In genomic region chr1:180288872-180289468, GRCm38 (mm10) we compare ENCODE assay signal across 16 mouse cellular contexts. TPM values are rescaled to one million over a fixed set of nuclear protein-coding genes. Genes with fewer than 3 reads are reported as not detected.
DNase-seq lines count a peak whose midpoint lies in the region; ATAC-seq and TF ChIP-seq lines count a peak whose summit lies in the region.
"Had no signal": no experiment of that assay in that cellular context is flagged by ENCODE, and none has a peak within 500 bp of the region (broad histone marks: within the 10 kb centered on the region; RNA-seq: fewer than 3 reads in every experiment).

No protein-coding gene starts in this region.

- intact Hi-C loops in heart, postnatal 36 days (cut with DNase I), result no loop called here

- no peak overlapping the region for H3K4me2 ChIP-seq in lung, embryonic 15.5 days
- H3K4me2 ChIP-seq in midbrain, embryonic 14.5 days (ENCODE audit: low read length), result no peak overlapping the region
- H3K4me2 ChIP-seq: embryonic facial prominence, embryonic 12.5 days; heart, embryonic 15.5 days; hindbrain, embryonic 14.5 days; limb, embryonic 12.5 days had no signal

- peaks cover 36% of the 10 kb centered on the region for H3K4me1 ChIP-seq in lung, embryonic 15.5 days
- H3K4me1 ChIP-seq in bone marrow, adult 2 months (ENCODE audit: control insufficient read depth, insufficient read depth, low read length), result peaks cover 3% of the 10 kb centered on the region; the same call in 1 of the 2 replicates
- peaks cover 78% of the 10 kb centered on the region for H3K4me1 ChIP-seq in megakaryocyte, embryonic 14.5 days
- peaks cover 3% of the 10 kb centered on the region for H3K4me1 ChIP-seq in midbrain, embryonic 14.5 days (ENCODE audit: control insufficient read depth, insufficient read depth, low read length)

- H3K27me3 ChIP-seq in lung, embryonic 15.5 days, result no peaks in the 10 kb centered on the region
- H3K27me3 ChIP-seq in megakaryocyte, embryonic 14.5 days (replicated peaks), result peaks cover 4% of the 10 kb centered on the region
- H3K27me3 ChIP-seq in midbrain, embryonic 14.5 days (ENCODE audit: control insufficient read depth, insufficient read depth, low read length), result no peaks in the 10 kb centered on the region
- H3K27me3 ChIP-seq: embryonic facial prominence, embryonic 12.5 days; heart, embryonic 15.5 days; limb, embryonic 12.5 days had no signal

- 61% methylated on average over 7 of the region's 7 CpGs for WGBS in lung, embryonic 15.5 days
- WGBS in bone marrow, adult 2 months, result 45% methylated on average over 7 of the region's 7 CpGs
- 95% methylated on average over 6 of the region's 7 CpGs for WGBS in midbrain, embryonic 14.5 days

- ATAC-seq in lung, embryonic 15.5 days (ENCODE audit: borderline replicate concordance, extremely low read depth, low FRiP score, low TSS enrichment), result peak; percentile 71; the same call in 1 of the 2 replicates
- no peak for ATAC-seq in midbrain, embryonic 14.5 days (ENCODE audit: low FRiP score, low TSS enrichment)

- TF ChIP-seq CTCF in bone marrow, adult 2 months (IDR thresholded peaks at IDR 0.05; ENCODE audit: control insufficient read depth, insufficient read depth, low read length), result no peak

- no peak overlapping the region for H3K9ac ChIP-seq in lung, embryonic 15.5 days
- no peak overlapping the region for H3K9ac ChIP-seq in midbrain, embryonic 14.5 days (replicated peaks; ENCODE audit: low read length)
- H3K9ac ChIP-seq: embryonic facial prominence, embryonic 12.5 days; heart, embryonic 15.5 days; hindbrain, embryonic 14.5 days; limb, embryonic 12.5 days had no signal

- peak; percentile 89 for DNase-seq in heart, adult 11 months
- no peak for DNase-seq in heart, postnatal 36 days
- DNase-seq in lung, postnatal 25 days (ENCODE audit: low spot score), result no peak
- no peak for DNase-seq in midbrain, embryonic 14.5 days
- DNase-seq in frontal cortex, postnatal 25 days (ENCODE audit: low spot score in 2 of 2), result no peak
- DNase-seq: adrenal gland, postnatal 25 days; cerebellum, postnatal 14 days; lung, postnatal 10 days; right cerebral cortex, postnatal 14 days had no signal

- no peak overlapping the region for H3K4me3 ChIP-seq in lung, embryonic 15.5 days
- peak overlapping the region; percentile 8 for H3K4me3 ChIP-seq in bone marrow, adult 2 months (replicated peaks; ENCODE audit: control insufficient read depth, low read depth, low read length)
- H3K4me3 ChIP-seq in megakaryocyte, embryonic 14.5 days (replicated peaks), result peak overlapping the region; percentile 23
- no peak overlapping the region for H3K4me3 ChIP-seq in midbrain, embryonic 14.5 days (replicated peaks; ENCODE audit: low read depth, low read length)
- H3K4me3 ChIP-seq: embryonic facial prominence, embryonic 12.5 days; heart, embryonic 15.5 days; limb, embryonic 12.5 days had no signal

- no peaks in the 10 kb centered on the region for H3K36me3 ChIP-seq in lung, embryonic 15.5 days
- no peaks in the 10 kb centered on the region for H3K36me3 ChIP-seq in megakaryocyte, embryonic 14.5 days (replicated peaks; ENCODE audit: low read length)
- no peaks in the 10 kb centered on the region for H3K36me3 ChIP-seq in midbrain, embryonic 14.5 days (ENCODE audit: control insufficient read depth, insufficient read depth, low read length)
- H3K36me3 ChIP-seq: embryonic facial prominence, embryonic 12.5 days; heart, embryonic 15.5 days; limb, embryonic 12.5 days had no signal

- TF ChIP-seq POLR2A in bone marrow, adult 2 months (IDR thresholded peaks at IDR 0.05; ENCODE audit: borderline replicate concordance, control insufficient read depth, low read depth, low read length), result no peak

- no peaks in the 10 kb centered on the region for H3K9me3 ChIP-seq in lung, embryonic 15.5 days
- no peaks in the 10 kb centered on the region for H3K9me3 ChIP-seq in megakaryocyte, embryonic 14.5 days
- H3K9me3 ChIP-seq in midbrain, embryonic 14.5 days (ENCODE audit: control insufficient read depth, low read length), result no peaks in the 10 kb centered on the region
- H3K9me3 ChIP-seq: embryonic facial prominence, embryonic 12.5 days; heart, embryonic 15.5 days; limb, embryonic 12.5 days had no signal

- H3K27ac ChIP-seq in lung, embryonic 15.5 days, result no peak overlapping the region
- H3K27ac ChIP-seq in bone marrow, adult 2 months (ENCODE audit: control insufficient read depth, insufficient read depth, low read depth, low read length, poor library complexity), result peak overlapping the region; percentile 78
- H3K27ac ChIP-seq in midbrain, embryonic 14.5 days (replicated peaks; ENCODE audit: low read depth, low read length), result no peak overlapping the region
- H3K27ac ChIP-seq: embryonic facial prominence, embryonic 12.5 days; heart, embryonic 15.5 days; hindbrain, embryonic 14.5 days; limb, embryonic 12.5 days had no signal

RNA-seq across cellular contexts. Expression of gene Psen2, which starts 25.7 kb away (rescaled TPM):
- total RNA-seq in heart, postnatal 36 days (2021), result 10 to 100 TPM; 13.2 to 15.8 TPM
- polyA plus RNA-seq in lung, embryonic 15.5 days (2015; fragmentation: Nextera tagmentation; extraction: Ambion mirVana), result 10.3 and 10.4 TPM in 2 replicates
- 43.0 and 58.1 TPM in 2 replicates for polyA plus RNA-seq in bone marrow, adult 2 months (2011; ENCODE audit: insufficient read depth, insufficient read length, low replicate concordance, missing spikeins)
- 36.6 and 38.6 TPM in 2 replicates for polyA plus RNA-seq in megakaryocyte, embryonic 14.5 days (2012; ENCODE audit: insufficient read depth, low replicate concordance)
- polyA plus RNA-seq in midbrain, embryonic 14.5 days (2014; fragmentation: Nextera tagmentation; extraction: Ambion mirVana), result 12.9 and 13.7 TPM in 2 replicates

RNA-seq across cellular contexts. Expression of gene Itpkb, which starts 41.3 kb away (rescaled TPM):
- 10 to 100 TPM; 55.1 to 60.7 TPM for total RNA-seq in heart, postnatal 36 days (2021)
- polyA plus RNA-seq in lung, embryonic 15.5 days (2015; fragmentation: Nextera tagmentation; extraction: Ambion mirVana), result 9.9 and 10.9 TPM in 2 replicates
- 11.4 and 18.1 TPM in 2 replicates for polyA plus RNA-seq in bone marrow, adult 2 months (2011; ENCODE audit: insufficient read depth, insufficient read length, low replicate concordance, missing spikeins)
- 36.8 and 40.6 TPM in 2 replicates for polyA plus RNA-seq in megakaryocyte, embryonic 14.5 days (2012; ENCODE audit: insufficient read depth, low replicate concordance)
- 1.8 and 1.9 TPM in 2 replicates for polyA plus RNA-seq in midbrain, embryonic 14.5 days (2014; fragmentation: Nextera tagmentation; extraction: Ambion mirVana)

Comparison
In these comparisons a context has a peak if more than half of its experiments do, and no peak if none do; other contexts are left out.
1. H3K4me3 ChIP-seq: peak in bone marrow, adult 2 months (single experiment) and megakaryocyte, embryonic 14.5 days (single experiment); none in lung, embryonic 15.5 days (single experiment) and midbrain, embryonic 14.5 days (single experiment).